Mouse (Mus musculus) ES-Bruce4 (cell line): ENCODE data around the gene Gm10715. TPM values are rescaled to one million over a fixed set of nuclear protein-coding genes. Genes with fewer than 3 reads are reported as not detected.
"Not testable (repeated sequence)": the region's sequence is repeated elsewhere in the genome, so short reads cannot be mapped to it uniquely, and the experiment has no call there.

ENCODE experiments used
- H3K27ac ChIP-seq: 2 replicates; pipeline ENCODE4 v1.5.1; 2012; ENCODE audit warnings: low read length, inconsistent platforms; ENCODE audit not compliant: insufficient read depth
- H3K27me3 ChIP-seq: 2 replicates; pipeline ENCODE4 v1.6.1; 2012; ENCODE audit warnings: mild to moderate bottlenecking, low read length, inconsistent platforms; ENCODE audit not compliant: control insufficient read depth, poor library complexity, insufficient read depth, severe bottlenecking
- H3K36me3 ChIP-seq: 2 replicates; pipeline ENCODE4 v1.6.1; 2012; ENCODE audit warnings: inconsistent platforms, mild to moderate bottlenecking, low read length, moderate library complexity; ENCODE audit not compliant: control insufficient read depth, poor library complexity, insufficient read depth, severe bottlenecking
- H3K4me1 ChIP-seq: one replicate; pipeline ENCODE4 v1.8.1; 2011; ENCODE audit warnings: low read length; ENCODE audit not compliant: control insufficient read depth, insufficient read depth
- H3K4me3 ChIP-seq: 2 replicates; pipeline ENCODE4 v1.5.1; 2011; ENCODE audit warnings: low read depth, mild to moderate bottlenecking, low read length
- H3K9ac ChIP-seq: 2 replicates; pipeline ENCODE4 v1.6.1; 2012; ENCODE audit warnings: low read depth, mild to moderate bottlenecking, inconsistent platforms; ENCODE audit not compliant: poor library complexity, severe bottlenecking
- H3K9me3 ChIP-seq: replicated peaks from 2 replicates; pipeline ENCODE4 v1.6.1; 2012; ENCODE audit warnings: mild to moderate bottlenecking, low read length, inconsistent platforms; ENCODE audit not compliant: control insufficient read depth, poor library complexity, insufficient read depth, severe bottlenecking
- polyA plus RNA-seq: library from polyadenylated mRNA; stranded (reverse); fragments of >200 nt; gene quantifications from 2 replicates; pipeline ENCODE4 v1.2.4, GENCODE M21; 2011; ENCODE audit warnings: low read depth; ENCODE audit not compliant: missing spikeins, insufficient read depth, insufficient read length

Gm10715 gene
- polyA plus RNA-seq, 1 experiment, result not detected

- not testable (repeated sequence) for H3K9me3 ChIP-seq, H3K27me3 ChIP-seq, H3K36me3 ChIP-seq, H3K4me1 ChIP-seq, H3K9ac ChIP-seq, H3K27ac ChIP-seq, H3K4me3 ChIP-seq
These were observed 24.5 kb upstream of the Gm10715 start for GRCm38 (mm10) chr9:3012054-3012621.

GRCm38 (mm10) chr9:3012733-3013279, 23.9 kb upstream of the Gm10715 start, which contains the start of gene Gm10721:
Gene Gm10721 (plus strand): TSS chr9:3013140.
- H3K4me3 ChIP-seq, H3K27ac ChIP-seq, H3K9ac ChIP-seq, H3K36me3 ChIP-seq, H3K4me1 ChIP-seq, H3K9me3 ChIP-seq, H3K27me3 ChIP-seq: not testable (repeated sequence)

GRCm38 (mm10) chr9:3015354-3015753, 21.3 kb upstream of the Gm10715 start, which contains the start of gene Gm10720:
Gene Gm10720 (plus strand): TSS chr9:3015654.
- H3K27ac ChIP-seq, H3K36me3 ChIP-seq, H3K4me1 ChIP-seq, H3K27me3 ChIP-seq, H3K4me3 ChIP-seq, H3K9ac ChIP-seq, H3K9me3 ChIP-seq: not testable (repeated sequence)

- not testable (repeated sequence) for H3K36me3 ChIP-seq, H3K4me3 ChIP-seq, H3K9ac ChIP-seq, H3K9me3 ChIP-seq, H3K27ac ChIP-seq, H3K4me1 ChIP-seq, H3K27me3 ChIP-seq
These were observed 20.8 kb upstream of the Gm10715 start for GRCm38 (mm10) chr9:3015896-3016295.

GRCm38 (mm10) chr9:3017108-3017507, 19.6 kb upstream of the Gm10715 start, which contains the start of gene Gm10719:
Gene Gm10719 (plus strand): TSS chr9:3017408.
- not testable (repeated sequence) for H3K4me3 ChIP-seq, H3K27ac ChIP-seq, H3K36me3 ChIP-seq, H3K9me3 ChIP-seq, H3K27me3 ChIP-seq, H3K4me1 ChIP-seq, H3K9ac ChIP-seq

- not testable (repeated sequence) for H3K9me3 ChIP-seq, H3K27ac ChIP-seq, H3K27me3 ChIP-seq
These were observed 17.7 kb upstream of the Gm10715 start for GRCm38 (mm10) chr9:3018944-3019343.

GRCm38 (mm10) chr9:3019835-3020727, 16.6 kb upstream of the Gm10715 start:
- not testable (repeated sequence) for H3K9ac ChIP-seq, H3K27me3 ChIP-seq, H3K36me3 ChIP-seq, H3K4me1 ChIP-seq, H3K4me3 ChIP-seq, H3K27ac ChIP-seq, H3K9me3 ChIP-seq

More at GRCm38 (mm10) chr9:3018944-3019343, 17.7 kb upstream of the Gm10715 start:
- not testable (repeated sequence) for H3K9ac ChIP-seq, H3K4me1 ChIP-seq, H3K36me3 ChIP-seq, H3K4me3 ChIP-seq

- H3K9ac ChIP-seq, H3K4me1 ChIP-seq, H3K27ac ChIP-seq, H3K4me3 ChIP-seq, H3K27me3 ChIP-seq, H3K9me3 ChIP-seq, H3K36me3 ChIP-seq: not testable (repeated sequence)
These were observed 14.2 kb upstream of the Gm10715 start for GRCm38 (mm10) chr9:3022316-3023008.

- not testable (repeated sequence) for H3K36me3 ChIP-seq, H3K4me1 ChIP-seq, H3K9me3 ChIP-seq, H3K27ac ChIP-seq, H3K4me3 ChIP-seq, H3K27me3 ChIP-seq, H3K9ac ChIP-seq
These were observed 13.2 kb upstream of the Gm10715 start, which contains the start of gene Gm10718 for GRCm38 (mm10) chr9:3023312-3023984. Gene Gm10718 (plus strand): TSS chr9:3023547.
